Mouse (Mus musculus) kidney, embryonic 14.5 days (tissue): ENCODE data around the gene Smim24. TPM values are rescaled to one million over a fixed set of nuclear protein-coding genes. Genes with fewer than 3 reads are reported as not detected.

Experiments used
- ATAC-seq: fragments of 200-750 bp; cut with Nextera tagmentation; 2 replicates; pipeline ENCODE4 v1.8.0; 2017; ENCODE audit warnings: moderate number of reproducible peaks, mild to moderate bottlenecking, moderate TSS enrichment, moderate library complexity; ENCODE audit not compliant: low FRiP score, low TSS enrichment
- H3K27ac ChIP-seq: fragments of 300-500 bp; sonication (generic); 2 replicates; pipeline ENCODE4 v1.5.1; 2014; ENCODE audit warnings: low read depth, mild to moderate bottlenecking, low read length, moderate library complexity, mixed read lengths
- H3K27me3 ChIP-seq: fragments of 300-500 bp; sonication (generic); 2 replicates; pipeline ENCODE4 v1.6.1; 2014; ENCODE audit warnings: mild to moderate bottlenecking, low read length; ENCODE audit not compliant: control insufficient read depth, insufficient read depth
- H3K36me3 ChIP-seq: fragments of 300-500 bp; sonication (generic); 2 replicates; pipeline ENCODE4 v1.6.1; 2014; ENCODE audit warnings: low read length, mixed read lengths; ENCODE audit not compliant: control insufficient read depth, insufficient read depth
- H3K4me1 ChIP-seq: fragments of 300-500 bp; sonication (generic); 2 replicates; pipeline ENCODE4 v1.6.1; 2014; ENCODE audit warnings: low read length, mixed read lengths; ENCODE audit not compliant: control insufficient read depth, insufficient read depth
- H3K4me2 ChIP-seq: fragments of 300-500 bp; sonication (generic); replicated peaks from 2 replicates; pipeline ENCODE4 v1.6.1; 2014; ENCODE audit warnings: low read depth, mild to moderate bottlenecking, low read length
- H3K4me3 ChIP-seq: fragments of 300-500 bp; sonication (generic); 2 replicates; pipeline ENCODE4 v1.5.1; 2014; ENCODE audit warnings: mild to moderate bottlenecking, low read length
- H3K9ac ChIP-seq: fragments of 300-500 bp; sonication (generic); 2 replicates; pipeline ENCODE4 v1.6.1; 2014; ENCODE audit warnings: low read depth, mild to moderate bottlenecking, low read length, moderate library complexity
- H3K9me3 ChIP-seq: fragments of 300-500 bp; sonication (generic); 2 replicates; pipeline ENCODE4 v1.6.1; 2016; ENCODE audit warnings: low read length; ENCODE audit not compliant: control insufficient read depth
- WGBS: fragments of 180-500 bp; shearing (Covaris S2); extraction: QIAGEN DNeasy Blood & Tissue Kit; methylation state at CpG from one replicate; pipeline ENCODE4 v1.1.7; 2014; 5-methylcytosine and 5-hydroxymethylcytosine counted together
- polyA plus RNA-seq: library from polyadenylated mRNA; unstranded; fragments of >200 nt; fragmentation: Nextera tagmentation; extraction: Ambion mirVana; gene quantifications from 2 replicates; pipeline ENCODE4 v1.2.1, GENCODE M21; 2014

Smim24 gene
- 14.9 and 16.4 TPM in 2 replicates for polyA plus RNA-seq

DNA sequence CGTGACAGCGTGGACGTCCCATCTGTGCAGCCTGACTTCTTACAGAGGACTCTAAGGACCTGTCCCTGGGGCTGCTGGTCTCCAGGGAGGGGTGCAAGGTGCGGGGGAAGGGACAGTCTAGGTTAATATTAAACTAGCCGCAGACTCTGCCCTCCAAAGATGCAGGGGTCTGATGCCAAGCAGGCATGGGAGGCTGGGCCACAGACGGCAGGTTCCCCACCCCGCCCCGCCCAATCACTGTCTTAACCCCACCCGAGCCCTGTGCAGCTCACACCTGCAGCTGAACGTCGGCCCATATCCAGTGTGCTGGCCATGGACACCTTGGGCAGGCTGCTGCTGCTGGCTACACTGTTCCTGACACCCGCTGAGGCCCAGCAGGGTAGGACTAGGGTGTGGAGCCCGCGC is at the start of gene Smim24:
TSS of gene Smim24 (plus strand) at position 271 of the 405 bp plus-strand sequence.
- H3K4me1 ChIP-seq, result peaks cover 17% of the 10 kb centered on the region
- 61% methylated on average over 14 of the region's 14 CpGs for WGBS
- no peak; the same call in 1 of the 2 replicates for ATAC-seq
- H3K4me2 ChIP-seq, result peak within 1 kb of the TSS; percentile 51
- H3K27ac ChIP-seq, result peak within 1 kb of the TSS; percentile 63; the same call in 1 of the 2 replicates
- H3K4me3 ChIP-seq, result peak within 1 kb of the TSS; percentile 26
- no peaks in the 10 kb centered on the region for H3K9me3 ChIP-seq
- H3K36me3 ChIP-seq, result peaks cover 21% of the 10 kb centered on the region
- no peaks in the 10 kb centered on the region for H3K27me3 ChIP-seq
- H3K9ac ChIP-seq, result peak within 1 kb of the TSS; percentile 45; the same call in 1 of the 2 replicates

GRCm38 (mm10) chr10:81344421-81345161 is 48.3 kb upstream of the Smim24 start:
- H3K27me3 ChIP-seq, result peaks cover 22% of the 10 kb centered on the region
- H3K4me3 ChIP-seq, result no peak overlapping the region
- no peaks in the 10 kb centered on the region for H3K9me3 ChIP-seq
- H3K4me2 ChIP-seq, result no peak overlapping the region
- ATAC-seq, result no peak
- no peak overlapping the region for H3K27ac ChIP-seq
- no peak overlapping the region for H3K9ac ChIP-seq
- peaks cover 13% of the 10 kb centered on the region; the same call in 1 of the 2 replicates for H3K36me3 ChIP-seq
- WGBS, result 49% methylated on average over 8 of the region's 8 CpGs
- H3K4me1 ChIP-seq, result peaks cover 21% of the 10 kb centered on the region

- no peak overlapping the region for H3K9ac ChIP-seq
- ATAC-seq, result no peak
- H3K4me1 ChIP-seq, result peaks cover 21% of the 10 kb centered on the region
- H3K27me3 ChIP-seq, result peaks cover 22% of the 10 kb centered on the region
- no peak overlapping the region for H3K27ac ChIP-seq
- H3K4me3 ChIP-seq, result no peak overlapping the region
- 71% methylated on average over 4 of the region's 4 CpGs for WGBS
- H3K36me3 ChIP-seq, result peaks cover 13% of the 10 kb centered on the region; the same call in 1 of the 2 replicates
- H3K4me2 ChIP-seq, result no peak overlapping the region
- H3K9me3 ChIP-seq, result no peaks in the 10 kb centered on the region
These were observed 47.7 kb upstream of the Smim24 start for GRCm38 (mm10) chr10:81345162-81345534.

DNA sequence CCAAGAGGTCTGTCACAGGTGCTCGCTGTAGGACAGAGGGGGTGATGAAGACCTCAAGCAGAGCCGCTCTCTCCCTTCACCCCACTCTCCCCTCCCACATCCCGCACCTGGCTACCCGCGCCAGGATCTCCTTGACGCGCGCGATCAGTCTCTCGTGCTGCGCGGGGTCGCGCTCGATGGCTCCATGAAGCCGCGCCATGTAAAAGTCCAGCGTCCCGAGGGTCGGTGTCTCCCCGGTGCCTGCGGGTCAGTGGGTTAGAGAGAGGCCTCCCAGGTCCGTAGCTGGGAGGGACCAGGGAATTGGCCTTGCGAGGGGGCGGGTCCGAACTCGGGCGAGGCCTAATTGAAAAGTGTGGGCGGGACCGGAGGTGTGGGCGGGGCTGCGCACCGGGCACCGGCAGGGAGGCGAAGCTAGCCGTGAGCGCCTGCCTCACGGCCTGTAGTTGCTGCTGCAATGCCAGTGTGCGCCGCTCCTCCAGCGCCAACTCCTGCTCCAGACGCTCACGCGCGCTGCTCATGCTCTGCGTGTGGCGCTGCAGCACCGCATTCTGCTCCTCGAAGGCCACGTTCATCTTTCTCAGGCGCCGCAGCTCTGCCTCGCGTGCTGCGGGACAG is 46.3 kb upstream of the Smim24 start:
- no peak overlapping the region for H3K27ac ChIP-seq
- peak overlapping the region; percentile 48; the same call in 1 of the 2 replicates for H3K9ac ChIP-seq
- H3K9me3 ChIP-seq, result no peaks in the 10 kb centered on the region
- peak; percentile 7; the same call in 1 of the 2 replicates for ATAC-seq
- peak overlapping the region; percentile 35 for H3K4me3 ChIP-seq
- peaks cover 21% of the 10 kb centered on the region for H3K4me1 ChIP-seq
- H3K4me2 ChIP-seq, result peak overlapping the region; percentile 56
- H3K36me3 ChIP-seq, result peaks cover 13% of the 10 kb centered on the region; the same call in 1 of the 2 replicates
- peaks cover 22% of the 10 kb centered on the region for H3K27me3 ChIP-seq
- WGBS, result 6% methylated on average over 54 of the region's 55 CpGs

GRCm38 (mm10) chr10:81349146-81349545 is 43.7 kb upstream of the Smim24 start:
- Histone ChIP-seq H3K4me3 (peak overlapping the region; percentile 74), H3K4me1 (peaks cover 16% of the 10 kb centered on the region), H3K27ac (no peak overlapping the region; the same call in 1 of the 2 replicates), H3K9me3 (no peaks in the 10 kb centered on the region), H3K9ac (peak overlapping the region; percentile 88; the same call in 1 of the 2 replicates), H3K27me3 (no peaks in the 10 kb centered on the region), H3K36me3 (peaks cover 13% of the 10 kb centered on the region; the same call in 1 of the 2 replicates), H3K4me2 (peak overlapping the region; percentile 73)
- no peak for ATAC-seq
- 7% methylated on average over 12 of the region's 12 CpGs for whole genome bisulfite sequencing

DNA sequence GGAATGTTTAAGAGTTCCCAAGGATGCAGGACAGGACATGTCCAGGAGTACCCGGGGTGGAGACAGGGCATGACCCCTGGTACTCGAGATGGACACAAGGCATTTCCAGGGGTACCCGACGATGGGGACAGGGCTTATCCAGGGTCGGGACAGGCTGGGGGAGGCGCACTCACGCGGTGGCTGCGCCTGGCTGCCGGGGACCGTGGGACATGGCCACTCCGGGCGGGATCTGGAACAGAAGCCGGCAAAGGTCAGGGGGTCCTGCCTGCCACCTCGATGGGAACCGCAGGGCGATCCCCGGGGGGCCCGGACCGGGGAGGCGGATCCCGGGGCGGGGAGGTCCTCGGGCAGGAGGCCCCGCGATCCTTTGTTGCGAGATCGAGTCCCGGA is 42.9 kb upstream of the Smim24 start:
- Histone ChIP-seq H3K4me1 (peaks cover 16% of the 10 kb centered on the region), H3K27me3 (no peaks in the 10 kb centered on the region), H3K36me3 (peaks cover 13% of the 10 kb centered on the region; the same call in 1 of the 2 replicates), H3K9me3 (no peaks in the 10 kb centered on the region), H3K4me3 (peak overlapping the region; percentile 74), H3K4me2 (peak overlapping the region; percentile 73), H3K9ac (peak overlapping the region; percentile 88), H3K27ac (peak overlapping the region; percentile 69; the same call in 1 of the 2 replicates)
- ATAC-seq, result peak; percentile 5
- 2% methylated on average over 15 of the region's 29 CpGs for WGBS

- WGBS, result under 1% methylated on average over 46 of the region's 54 CpGs
- peak within 1 kb of the TSS; percentile 73 for H3K4me2 ChIP-seq
- peak; percentile 94 for ATAC-seq
- peaks cover 13% of the 10 kb centered on the region; the same call in 1 of the 2 replicates for H3K36me3 ChIP-seq
- H3K9me3 ChIP-seq, result no peaks in the 10 kb centered on the region
- H3K4me1 ChIP-seq, result peaks cover 16% of the 10 kb centered on the region
- peak within 1 kb of the TSS; percentile 69; the same call in 1 of the 2 replicates for H3K27ac ChIP-seq
- H3K9ac ChIP-seq, result peak within 1 kb of the TSS; percentile 88
- no peaks in the 10 kb centered on the region for H3K27me3 ChIP-seq
- H3K4me3 ChIP-seq, result peak within 1 kb of the TSS; percentile 74
These were observed 42.3 kb upstream of the Smim24 start, which contains the start of gene Hmg20b for GRCm38 (mm10) chr10:81350351-81351063. TSS of gene Hmg20b (minus strand) at chr10:81350480.

- Histone ChIP-seq H3K9ac (no peak overlapping the region), H3K36me3 (peaks cover 13% of the 10 kb centered on the region; the same call in 1 of the 2 replicates), H3K4me2 (no peak overlapping the region), H3K9me3 (no peaks in the 10 kb centered on the region), H3K4me1 (peaks cover 12% of the 10 kb centered on the region), H3K27me3 (no peaks in the 10 kb centered on the region), H3K4me3 (no peak overlapping the region), H3K27ac (no peak overlapping the region)
- WGBS, result 23% methylated on average over 9 of the region's 9 CpGs
- no peak for ATAC-seq
These were observed 41.1 kb upstream of the Smim24 start for GRCm38 (mm10) chr10:81351678-81352291.
